Mouse (Mus musculus) lung, adult 2 months (tissue): Measurements from ENCODE around the gene Olfr33. TPM values are rescaled to one million over a fixed set of nuclear protein-coding genes. Genes with fewer than 3 reads are reported as not detected.

Source experiments
- DNase-seq: peaks from one replicate; pipeline ENCODE4 v3.0.0; 2022
- H3K4me1 ChIP-seq: fragments of 200-500 bp; 2 replicates; pipeline ENCODE4 v1.6.1; 2011; ENCODE audit warnings: low read length; ENCODE audit not compliant: control insufficient read depth, insufficient read depth
- H3K4me3 ChIP-seq: fragments of 200-500 bp; replicated peaks from 2 replicates; pipeline ENCODE3; 2011; ENCODE audit warnings: low read depth, mild to moderate bottlenecking, control low read depth, low read length; ENCODE audit errors: extremely low read depth
- CTCF ChIP-seq: fragments of 200-500 bp; IDR thresholded peaks from 2 replicates; pipeline ENCODE4 v1.5.1; 2011; ENCODE audit warnings: mild to moderate bottlenecking, low read length, control low read depth; ENCODE audit not compliant: insufficient read depth
- POLR2A ChIP-seq: fragments of 200-500 bp; IDR thresholded peaks from 2 replicates; pipeline ENCODE4 v1.6.1; 2011; ENCODE audit warnings: low read depth, mild to moderate bottlenecking, control low read depth, low read length, borderline replicate concordance; ENCODE audit errors: extremely low read depth
- WGBS: fragments of 180-500 bp; shearing (Covaris S2); methylation state at CpG from one replicate; pipeline ENCODE4 v1.1.7; 2018; 5-methylcytosine and 5-hydroxymethylcytosine counted together
- polyA plus RNA-seq: library from polyadenylated mRNA; depleted of rRNA; stranded (reverse); fragments of >200 nt; gene quantifications from 2 replicates; pipeline ENCODE4 v1.2.3, GENCODE M21; 2012; rRNA removed

Olfr33 gene
- polyA plus RNA-seq, 1 experiment: not detected

DNA sequence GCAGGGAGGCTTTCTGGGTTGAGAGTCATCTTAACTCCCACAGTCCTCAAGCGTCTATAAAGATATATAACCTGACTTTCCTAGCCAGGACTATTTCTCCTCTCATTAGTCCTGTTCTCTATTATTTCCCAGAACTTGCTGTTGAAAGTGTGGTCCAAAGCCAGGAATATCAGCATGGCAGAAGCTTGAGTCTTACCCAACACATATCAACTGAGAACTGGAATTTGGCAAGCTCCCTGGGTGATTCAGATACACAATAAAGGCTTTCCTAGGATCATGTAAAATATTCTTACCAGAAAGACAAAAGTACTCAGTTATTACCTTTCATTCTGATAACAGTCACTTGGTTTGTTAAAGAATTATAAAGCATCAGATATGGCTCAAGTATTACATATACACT, 37.0 kb downstream of the Olfr33 start:
- WGBS: 78% methylated on average over 1 of the region's 1 CpGs
- Histone ChIP-seq H3K4me1 (no peaks in the 10 kb centered on the region), H3K4me3 (no peak overlapping the region)
- TF ChIP-seq CTCF (no peak), POLR2A (no peak)
- no peak for DNase-seq

DNA sequence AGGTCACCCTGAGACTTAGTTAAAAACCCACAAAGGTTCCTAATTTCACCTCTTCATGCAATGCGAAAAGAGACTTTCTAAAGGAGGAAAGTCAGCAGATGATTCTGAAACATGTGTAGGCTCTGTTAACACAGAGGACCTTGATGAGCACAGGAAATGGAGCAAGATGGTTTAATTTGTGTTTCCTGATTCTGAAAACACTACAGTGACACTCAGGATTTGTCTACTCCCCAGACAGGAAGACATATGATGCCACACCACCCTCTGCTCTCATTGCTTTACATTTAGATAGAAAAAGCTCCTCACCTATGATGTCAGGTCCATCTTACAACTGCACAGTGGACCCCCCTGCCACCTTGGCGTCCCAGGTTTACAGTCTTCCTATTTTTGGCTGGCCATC, 42.6 kb downstream of the Olfr33 start:
- 73% methylated on average over 2 of the region's 2 CpGs for WGBS
- TF ChIP-seq CTCF: no peak
- no peak for TF ChIP-seq POLR2A
- H3K4me1 ChIP-seq: no peaks in the 10 kb centered on the region
- no peak for DNase-seq
- no peak overlapping the region for H3K4me3 ChIP-seq

DNA sequence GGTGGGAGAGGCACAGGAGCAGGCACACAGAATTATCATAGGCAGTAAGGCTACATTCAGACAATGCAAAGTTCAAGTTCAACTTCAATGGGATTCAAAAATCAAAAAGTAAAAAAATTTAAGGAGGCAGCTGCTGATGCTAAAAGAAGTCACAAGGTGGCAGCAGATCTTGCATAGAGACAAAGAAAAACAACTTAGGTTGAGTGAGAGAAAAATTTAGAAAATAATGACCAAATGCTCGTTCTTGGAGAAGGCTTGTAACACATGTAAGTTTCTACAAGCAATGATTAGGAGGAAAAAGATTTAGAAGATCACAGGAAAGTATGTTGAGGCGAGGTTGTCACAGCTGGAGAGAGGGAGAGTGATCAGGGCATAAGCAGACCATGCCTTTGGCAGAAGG, 53.5 kb downstream of the Olfr33 start:
- no peak for DNase-seq
- Histone ChIP-seq H3K4me3 (no peak overlapping the region), H3K4me1 (no peaks in the 10 kb centered on the region)
- TF ChIP-seq POLR2A (no peak), CTCF (no peak)
- WGBS: 27% methylated on average over 2 of the region's 2 CpGs

DNA sequence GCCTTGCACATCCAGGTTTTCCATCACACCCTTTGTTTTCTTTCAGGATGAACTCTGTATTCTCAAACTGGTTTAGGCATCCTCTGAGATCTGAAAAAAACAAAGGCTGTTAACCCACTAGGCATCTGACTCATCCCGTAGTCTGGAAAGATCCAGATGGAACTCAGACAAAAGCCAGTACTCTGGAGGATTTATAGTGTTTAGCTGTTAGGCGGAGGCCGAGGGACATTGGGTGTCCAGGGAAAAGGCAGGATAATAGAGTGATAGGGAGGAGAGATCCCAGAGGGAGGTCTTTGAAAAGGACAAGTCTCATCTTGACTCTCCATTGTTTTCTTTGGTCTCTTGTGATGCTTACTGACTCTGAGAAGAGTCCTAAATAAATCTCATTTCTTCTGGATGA, 54.3 kb downstream of the Olfr33 start, which contains the start of gene Olfr556:
Gene Olfr556, plus strand, starts transcription at position 301 of the 400 bp plus-strand sequence.
- TF ChIP-seq POLR2A (no peak), CTCF (no peak)
- WGBS: 57% methylated on average over 3 of the region's 3 CpGs
- DNase-seq: no peak
- H3K4me3 ChIP-seq: no peak within 1 kb of the TSS
- no peaks in the 10 kb centered on the region for H3K4me1 ChIP-seq

Other genes starting within 250 kb of the Olfr33 start
- not detected in 2 replicates for gene Olfr543, start 237.4 kb downstream of the Olfr33 start, polyA plus RNA-seq
- gene Olfr544, start 230.8 kb downstream of the Olfr33 start, polyA plus RNA-seq: not detected in 2 replicates
- gene Olfr545, start 219.5 kb downstream of the Olfr33 start, polyA plus RNA-seq: not detected in 2 replicates
- gene Olfr547, start 184.3 kb downstream of the Olfr33 start, polyA plus RNA-seq: not detected in 2 replicates
- not detected in 2 replicates for gene Olfr548-ps1, start 178.2 kb downstream of the Olfr33 start, polyA plus RNA-seq
- gene Olfr549, start 169.2 kb downstream of the Olfr33 start, polyA plus RNA-seq: not detected in 2 replicates
- 6.1 and 9.7 TPM in 2 replicates for gene Trim21, start 153.6 kb downstream of the Olfr33 start, polyA plus RNA-seq
- 8.4 and 9.4 TPM in 2 replicates for gene Olfr550, start 147.6 kb downstream of the Olfr33 start, polyA plus RNA-seq
- not detected in 2 replicates for gene Olfr551, start 127.2 kb downstream of the Olfr33 start, polyA plus RNA-seq
- gene Olfr552, start 121.3 kb downstream of the Olfr33 start, polyA plus RNA-seq: 0.13 and 0.16 TPM in 2 replicates
- gene Olfr553, start 100.9 kb downstream of the Olfr33 start, polyA plus RNA-seq: not detected in 2 replicates
- gene Olfr554, start 80.6 kb downstream of the Olfr33 start, polyA plus RNA-seq: not detected in 2 replicates
- not detected in 2 replicates for gene Olfr555, start 60.2 kb downstream of the Olfr33 start, polyA plus RNA-seq
- gene Olfr556, start 54.2 kb downstream of the Olfr33 start, polyA plus RNA-seq: 0.12 and 0.19 TPM in 2 replicates
- 16.7 and 23.7 TPM in 2 replicates for gene Trim68, start 31.7 kb downstream of the Olfr33 start, polyA plus RNA-seq
- gene Olfr557, start 23.2 kb downstream of the Olfr33 start, polyA plus RNA-seq: 0.26 TPM in 1 of 2 replicates, not detected in the other
- 0.17 and 0.37 TPM in 2 replicates for gene Olfr558, start 16.9 kb downstream of the Olfr33 start, polyA plus RNA-seq
- gene Olfr559, start 8.4 kb upstream of the Olfr33 start, polyA plus RNA-seq: not detected in 2 replicates
- not detected in 2 replicates for gene Olfr560, start 40.3 kb upstream of the Olfr33 start, polyA plus RNA-seq
- 0.53 and 1.7 TPM in 2 replicates for gene Olfr78, start 40.4 kb upstream of the Olfr33 start, polyA plus RNA-seq
- gene Olfr561, start 52.2 kb upstream of the Olfr33 start, polyA plus RNA-seq: 0.10 TPM in 1 of 2 replicates, not detected in the other
- not detected in 2 replicates for gene Olfr564, start 84.4 kb upstream of the Olfr33 start, polyA plus RNA-seq
- not detected in 2 replicates for gene Olfr566, start 139.7 kb upstream of the Olfr33 start, polyA plus RNA-seq
- gene Olfr568, start 158.1 kb upstream of the Olfr33 start, polyA plus RNA-seq: not detected in 2 replicates
- gene Olfr569, start 171.8 kb upstream of the Olfr33 start, polyA plus RNA-seq: not detected in 2 replicates
- gene Olfr570, start 175.5 kb upstream of the Olfr33 start, polyA plus RNA-seq: not detected in 2 replicates
- gene Olfr571, start 198.5 kb upstream of the Olfr33 start, polyA plus RNA-seq: not detected in 2 replicates
- gene Olfr572, start 205.3 kb upstream of the Olfr33 start, polyA plus RNA-seq: not detected in 2 replicates
- not detected in 2 replicates for gene Olfr573-ps1, start 223.5 kb upstream of the Olfr33 start, polyA plus RNA-seq
- not detected in 2 replicates for gene Olfr574, start 229.4 kb upstream of the Olfr33 start, polyA plus RNA-seq
- gene Olfr575, start 239.7 kb upstream of the Olfr33 start, polyA plus RNA-seq: not detected in 2 replicates
- gene Olfr576, start 243.6 kb upstream of the Olfr33 start, polyA plus RNA-seq: not detected in 2 replicates